Mouse (Mus musculus) common myeloid progenitor, adult 5-6 weeks (primary cell): ENCODE measurements around the gene Nceh1. TPM values are rescaled to one million over a fixed set of nuclear protein-coding genes. Genes with fewer than 3 reads are reported as not detected.

ENCODE experiments used
- ATAC-seq: replicated peaks from 2 replicates; pipeline ENCODE4 v1.8.0; 2016; ENCODE audit warnings: low read depth, mild to moderate bottlenecking, moderate TSS enrichment, inconsistent platforms; ENCODE audit not compliant: poor library complexity, severe bottlenecking
- total RNA-seq: library from RNA; stranded (forward); fragments of 200-1000, 187-1606 nt; gene quantifications from 2 replicates; pipeline ENCODE4 v1.2.3, GENCODE M21; 2017

The Nceh1 gene
- total RNA-seq, 1 experiment from 2014 or later = 20.2 TPM

DNA sequence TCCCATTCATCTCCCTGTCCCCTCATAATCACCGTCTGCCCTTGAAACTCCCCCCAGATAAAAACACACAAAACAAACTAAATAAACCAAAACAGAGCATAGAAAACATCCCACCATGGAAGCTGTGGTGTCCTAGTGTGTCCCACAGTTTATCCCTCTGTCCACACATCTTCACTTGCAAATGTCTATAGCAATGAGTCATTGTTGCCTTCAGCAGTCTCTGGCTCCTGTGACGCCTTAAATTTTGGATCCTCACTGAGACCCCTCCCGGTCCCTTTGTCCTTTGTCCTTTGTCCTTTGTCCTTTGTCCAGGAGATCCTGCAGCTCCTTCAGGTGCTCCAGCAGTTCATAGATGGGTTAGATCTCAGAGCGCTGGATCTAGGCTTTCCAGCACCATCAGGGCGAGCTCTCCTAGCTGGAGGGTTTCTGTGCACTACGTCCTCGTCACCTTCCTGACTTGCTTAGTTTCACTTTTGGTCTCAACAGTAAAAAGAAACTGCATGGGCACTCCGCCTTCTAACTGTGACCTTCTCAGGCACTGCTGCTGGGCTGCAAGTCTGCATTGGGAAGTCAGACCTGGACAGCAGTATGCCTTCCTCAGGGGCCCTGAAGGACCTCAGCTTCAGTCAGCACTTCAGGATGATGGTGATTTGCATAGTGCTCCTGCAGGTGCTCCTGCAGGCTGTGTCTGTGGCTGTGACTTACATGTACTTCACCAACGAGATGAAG is 134.0 kb downstream of the Nceh1 start, which contains the start of gene Tnfsf10:
TSS of gene Tnfsf10 (plus strand) at position 470 of the 729 bp plus-strand sequence.
- peak; percentile 84 for ATAC-seq

DNA sequence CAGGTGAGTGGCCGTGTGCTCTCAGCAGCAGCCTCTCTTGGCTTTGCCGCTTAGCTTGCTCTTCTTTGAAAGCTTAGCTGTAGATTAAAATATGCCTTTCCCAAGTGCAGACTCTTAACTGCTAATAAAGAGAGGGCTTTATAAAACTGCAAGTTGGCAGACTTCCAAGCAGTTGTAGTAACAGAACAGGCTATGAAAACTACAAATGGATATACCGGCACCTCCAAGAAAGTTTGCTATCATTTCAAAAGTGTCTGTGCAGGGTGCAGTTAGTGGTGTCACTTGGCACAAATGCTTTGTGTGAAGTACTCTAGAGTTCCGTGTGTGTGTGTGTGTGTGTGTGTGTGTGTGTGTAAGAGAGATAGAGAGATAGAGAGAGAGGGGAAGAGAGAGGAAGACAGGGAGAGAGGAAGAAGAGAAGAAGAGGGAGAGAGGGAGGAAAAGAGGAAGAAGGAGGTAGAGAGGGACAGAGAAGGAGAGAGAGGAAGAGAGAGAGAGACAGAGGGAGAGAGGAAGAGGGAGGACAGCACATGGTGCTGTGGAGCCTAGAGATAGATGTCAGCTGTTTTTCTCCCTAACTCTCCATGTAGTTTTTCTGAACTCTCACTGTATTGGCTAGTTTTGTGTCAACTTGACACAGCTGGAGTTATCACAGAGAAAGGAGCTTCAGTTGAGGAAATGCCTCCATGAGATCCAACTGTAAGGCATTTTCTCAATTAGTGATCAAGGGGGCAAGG is 134.7 kb downstream of the Nceh1 start:
- ATAC-seq = peak; percentile 26; the same call in 1 of the 2 replicates

DNA sequence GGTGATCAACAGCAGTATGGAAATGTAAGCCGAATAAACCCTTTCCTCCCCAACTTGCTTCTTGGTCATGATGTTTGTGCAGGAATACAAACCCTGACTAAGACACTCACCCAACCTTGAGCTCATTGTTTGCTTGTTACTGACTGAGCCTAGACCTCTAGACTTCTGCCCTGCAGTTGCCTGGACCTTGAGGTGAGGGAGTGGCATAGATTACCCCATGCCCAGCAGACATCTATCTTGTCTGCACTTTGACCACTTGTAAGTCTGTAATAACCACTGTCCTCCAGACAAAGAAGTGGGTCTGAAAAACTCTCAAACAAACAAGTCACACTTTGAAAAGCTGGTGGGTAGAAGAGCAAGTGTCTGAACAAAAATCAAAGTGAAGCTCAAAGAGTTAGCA is 136.9 kb downstream of the Nceh1 start:
- ATAC-seq = no peak

DNA sequence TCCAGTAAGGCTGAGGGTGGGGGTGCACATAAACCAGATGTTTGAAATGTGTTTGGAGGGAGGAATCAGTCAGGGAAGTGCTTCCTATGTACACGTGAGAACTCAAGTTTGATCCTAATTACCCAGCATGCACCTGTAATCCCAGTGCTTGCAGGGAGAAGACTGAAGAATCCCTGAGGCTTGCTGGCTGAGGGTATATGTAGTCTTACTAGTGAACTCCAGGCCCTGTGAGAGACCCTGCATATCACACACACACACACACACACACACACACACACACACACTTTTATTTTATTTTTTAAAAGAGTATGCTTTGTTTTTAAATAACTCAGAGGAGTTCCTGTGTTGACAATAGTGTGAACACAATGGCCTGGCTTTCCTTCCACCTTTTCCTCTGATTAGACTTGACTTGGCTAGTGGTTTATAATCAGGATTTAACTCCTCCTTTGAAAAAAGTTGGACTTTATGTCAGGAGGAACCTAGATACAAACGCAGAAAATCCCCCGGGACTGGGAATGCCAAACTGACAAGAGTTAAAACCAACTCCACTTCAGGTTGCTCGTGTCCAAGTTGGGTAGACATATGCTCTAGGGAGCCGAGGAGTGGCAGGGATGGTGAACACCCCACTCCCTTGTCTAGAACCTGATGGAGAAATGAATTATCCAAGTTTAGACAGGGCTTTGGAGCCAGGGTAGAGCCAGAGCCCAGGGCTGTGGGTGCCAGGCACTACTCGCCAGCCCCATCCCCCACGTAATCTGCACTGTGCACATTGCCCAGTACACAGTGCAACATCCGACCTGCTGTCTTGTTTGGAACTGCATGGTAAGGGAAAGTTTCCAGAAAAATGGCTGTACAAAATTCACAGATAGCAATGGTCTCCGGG is 138.1 kb downstream of the Nceh1 start:
- ATAC-seq = peak; percentile 68

DNA sequence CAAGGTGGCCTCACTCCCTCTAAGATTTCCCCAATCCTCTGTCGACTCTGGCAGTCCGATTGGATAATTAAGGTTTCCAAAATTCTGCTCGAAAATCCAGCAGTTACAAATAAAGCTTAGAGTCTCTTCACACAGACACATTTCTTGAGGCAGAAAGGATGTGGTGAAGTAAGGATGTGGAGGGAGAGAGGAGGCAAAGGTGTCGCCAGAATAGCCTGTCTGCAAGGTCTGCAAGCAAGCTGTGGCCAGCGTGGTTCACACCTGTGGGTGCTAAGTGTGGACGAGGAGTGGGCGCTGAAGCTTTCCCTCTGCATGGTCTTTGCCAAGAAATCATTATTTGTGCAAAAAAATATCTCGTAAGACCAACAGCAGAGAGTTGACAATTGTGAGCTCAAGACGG is 139.8 kb downstream of the Nceh1 start:
- no peak for ATAC-seq

DNA sequence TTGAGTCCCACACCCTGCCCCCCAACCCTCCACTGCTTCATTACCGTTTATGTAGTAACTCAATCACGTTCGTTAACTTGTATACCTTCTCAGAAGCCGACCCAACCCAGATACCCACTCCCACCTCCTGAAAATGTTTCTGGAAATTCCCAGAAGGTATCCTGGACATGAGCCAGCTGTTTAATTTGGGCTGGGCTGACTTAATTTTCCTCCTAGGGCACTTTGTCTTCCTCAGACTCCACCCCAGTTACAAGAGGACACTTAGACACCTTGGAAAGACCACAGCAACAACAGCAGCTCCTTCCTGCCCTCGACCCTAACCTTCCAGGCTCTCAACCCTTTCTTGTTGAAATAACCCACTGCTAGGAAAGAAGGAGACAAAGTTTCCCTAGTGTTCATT is 140.8 kb downstream of the Nceh1 start:
- no peak for ATAC-seq

DNA sequence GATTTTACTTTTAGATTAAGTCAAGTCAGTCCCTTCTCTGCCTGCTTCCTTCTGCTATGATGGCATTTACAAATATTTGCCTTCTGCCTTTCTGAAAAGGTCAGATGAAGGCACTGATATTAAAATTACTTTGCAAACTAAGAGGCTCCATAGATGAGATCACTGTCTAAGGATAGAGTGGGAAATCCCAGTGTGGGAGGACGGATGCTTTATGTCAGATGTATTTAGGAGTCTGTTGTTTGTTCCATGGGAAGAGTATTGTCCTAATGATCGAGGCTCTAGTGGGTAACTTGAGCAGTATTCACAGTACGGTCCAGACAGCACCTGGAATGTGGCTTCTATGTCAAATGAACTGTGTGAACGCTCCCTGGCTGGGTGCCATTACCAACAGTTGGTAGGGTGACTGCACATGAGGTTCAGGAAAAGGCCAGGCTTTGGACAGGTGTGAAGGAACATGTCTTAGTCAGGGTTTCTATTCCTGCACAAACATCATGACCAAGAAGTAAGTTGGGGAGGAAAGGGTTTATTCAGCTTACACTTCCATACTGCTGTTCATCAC is 143.9 kb downstream of the Nceh1 start:
- ATAC-seq = no peak

DNA sequence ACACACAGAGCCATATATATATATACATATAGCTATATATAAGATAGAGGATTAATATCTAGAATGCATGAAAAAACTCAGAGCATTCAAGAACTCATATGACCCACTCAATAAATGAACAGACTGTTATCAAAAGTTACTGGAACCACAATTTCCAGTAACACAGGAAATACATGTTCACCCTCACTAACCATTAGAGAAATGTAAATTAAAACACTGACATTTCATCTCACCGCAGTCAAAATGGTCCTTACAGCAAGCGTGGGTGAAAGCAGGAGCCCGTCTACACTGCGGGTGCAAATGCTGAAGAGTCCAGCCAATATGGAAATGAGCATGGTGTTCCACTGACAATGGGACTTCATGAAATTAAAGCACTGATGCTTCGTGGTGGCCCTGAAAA is 147.9 kb downstream of the Nceh1 start:
- ATAC-seq = peak; percentile 76

Other genes with a start within 250 kb of the Nceh1 start
- 46.3 and 65.1 TPM in 2 replicates for gene Ect2, start 29.1 kb upstream of the Nceh1 start, total RNA-seq
- gene Tnfsf10, start 134.1 kb downstream of the Nceh1 start, total RNA-seq = 10.2 and 13.8 TPM in 2 replicates
- gene Ghsr, start 188.4 kb downstream of the Nceh1 start, total RNA-seq = not detected in 2 replicates